Mouse (Mus musculus) heart, postnatal 14 days (tissue): ENCODE data around the gene Acot8. TPM values are rescaled to one million over a fixed set of nuclear protein-coding genes. Genes with fewer than 3 reads are reported as not detected.

Experiments used
- DNase-seq, 2 experiments: peaks; one replicate each; pipeline ENCODE4 v3.0.0; 2021 to 2022
- intact Hi-C: fragments of 180-260 bp; cut with DNase I; formaldehyde crosslinking; loops from one replicate; pipeline ENCODE4 v1.15.1; 2025
- total RNA-seq, 2 experiments: library from RNA; stranded (reverse); gene quantifications; 2 replicates each; pipeline ENCODE4 v1.2.3; 2021

Acot8 gene
- total RNA-seq, 2 experiments from 2014 or later, result 11.2 to 11.3 TPM

DNA sequence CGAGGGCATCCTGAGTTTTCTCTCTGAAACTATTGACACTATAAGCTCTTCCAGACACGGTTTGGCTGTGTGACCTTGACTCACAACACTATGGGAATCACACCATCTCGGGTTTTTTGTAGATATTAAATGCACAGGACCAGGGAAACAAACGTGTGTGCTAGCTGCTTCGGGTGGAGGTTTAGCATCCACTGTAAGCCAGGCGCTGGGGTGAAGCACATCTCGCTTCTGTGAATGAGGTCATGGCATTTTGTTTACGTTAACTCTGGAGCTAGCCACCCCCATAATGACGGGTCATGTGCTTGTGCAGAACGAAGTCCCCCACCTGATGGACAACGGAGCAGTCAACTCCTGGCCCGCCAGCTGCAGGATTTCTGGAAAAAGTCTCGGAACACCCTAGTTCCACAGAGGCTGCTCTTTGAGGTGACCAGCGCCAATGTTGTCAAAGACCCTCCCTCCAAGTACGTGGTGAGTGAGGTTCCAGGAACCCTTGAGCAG, 18.2 kb downstream of the Acot8 start:
- intact Hi-C loops, result loop anchor here (5.0 kb wide), 1 partner anchor 39 kb away; the partner anchor contains the start of genes Dnttip1 and Wfdc3
- no peak for DNase-seq

DNA sequence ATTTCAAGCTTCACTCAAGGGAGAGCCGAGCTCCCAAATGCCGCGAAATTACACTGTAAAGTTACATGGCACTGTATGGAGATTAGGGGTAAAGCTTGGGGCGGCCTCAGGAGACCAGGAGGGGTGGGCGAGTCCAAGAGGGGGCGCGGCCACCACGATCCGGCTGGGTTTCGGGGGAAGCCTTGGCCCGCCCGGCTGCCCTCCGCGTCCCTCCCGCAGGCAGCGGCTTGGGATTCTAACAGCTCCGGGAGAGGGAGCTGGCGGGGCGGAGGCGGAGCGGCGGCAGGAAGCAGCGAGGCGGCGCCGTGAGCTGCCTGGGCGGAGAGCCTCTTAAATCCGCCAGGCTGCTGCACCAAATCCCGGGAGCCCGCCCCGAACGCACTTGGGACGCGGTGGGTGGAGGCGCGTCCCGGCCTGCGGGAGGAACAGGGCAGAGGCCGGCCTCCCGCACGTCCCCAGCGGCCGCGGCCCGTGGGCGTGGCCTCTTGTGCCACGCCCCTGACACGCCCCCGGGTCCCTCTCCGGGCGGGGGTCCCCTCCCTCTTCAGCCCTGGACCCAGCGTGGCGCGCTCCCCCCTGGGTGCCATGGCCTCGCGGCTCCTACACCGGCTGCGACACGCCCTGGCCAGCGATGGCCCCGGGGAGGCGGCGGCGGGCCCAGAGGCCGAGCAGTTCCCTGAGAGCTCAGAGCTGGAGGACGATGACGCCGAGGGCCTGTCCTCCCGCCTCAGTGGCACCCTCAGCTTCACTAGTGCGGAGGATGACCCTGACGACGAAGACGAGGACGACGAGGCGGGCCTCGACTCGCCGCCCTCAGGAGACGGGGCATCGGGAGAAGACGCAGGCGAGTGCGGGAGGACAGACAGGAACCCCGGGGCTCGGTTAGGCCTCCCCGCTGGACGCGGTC, 18.9 kb downstream of the Acot8 start, which contains the start of gene Snx21:
Snx21 (plus strand) TSS at position 343 of the 907 bp plus-strand sequence.
- intact Hi-C loops, result loop anchor here (5.0 kb wide), 1 partner anchor 38 kb away; the partner anchor contains the start of genes Dnttip1 and Wfdc3
- peak; percentile 92 to 94 for DNase-seq

DNA sequence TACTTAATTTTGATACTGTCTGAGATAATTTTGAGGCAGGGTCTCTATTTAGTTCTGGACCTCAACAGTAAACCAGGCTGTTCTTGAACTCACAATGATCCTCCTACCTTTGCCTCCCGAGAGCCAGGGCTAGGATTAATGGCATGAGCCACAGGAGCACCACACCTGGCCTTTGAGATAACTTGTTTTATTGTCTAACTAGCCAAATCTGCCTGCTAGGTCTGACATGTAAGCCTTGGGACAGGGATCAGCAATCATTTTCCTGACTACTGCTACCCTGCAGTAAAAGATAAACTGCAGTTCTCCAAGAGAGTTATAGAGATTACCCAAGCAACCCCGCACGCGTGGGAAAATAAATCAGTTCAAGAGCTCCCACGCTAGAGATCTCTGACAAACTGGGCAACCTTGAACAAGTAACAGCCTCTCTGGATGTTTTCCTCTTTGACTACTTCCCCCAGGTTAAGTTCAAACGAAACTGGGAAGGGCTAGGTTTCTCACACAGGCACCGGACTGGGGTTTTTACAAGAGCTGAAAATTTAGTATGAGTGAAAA, 19.7 kb downstream of the Acot8 start:
- no peak for DNase-seq
- intact Hi-C loops, result loop anchor here (5.0 kb wide), 1 partner anchor 38 kb away; the partner anchor contains the start of genes Dnttip1 and Wfdc3

DNA sequence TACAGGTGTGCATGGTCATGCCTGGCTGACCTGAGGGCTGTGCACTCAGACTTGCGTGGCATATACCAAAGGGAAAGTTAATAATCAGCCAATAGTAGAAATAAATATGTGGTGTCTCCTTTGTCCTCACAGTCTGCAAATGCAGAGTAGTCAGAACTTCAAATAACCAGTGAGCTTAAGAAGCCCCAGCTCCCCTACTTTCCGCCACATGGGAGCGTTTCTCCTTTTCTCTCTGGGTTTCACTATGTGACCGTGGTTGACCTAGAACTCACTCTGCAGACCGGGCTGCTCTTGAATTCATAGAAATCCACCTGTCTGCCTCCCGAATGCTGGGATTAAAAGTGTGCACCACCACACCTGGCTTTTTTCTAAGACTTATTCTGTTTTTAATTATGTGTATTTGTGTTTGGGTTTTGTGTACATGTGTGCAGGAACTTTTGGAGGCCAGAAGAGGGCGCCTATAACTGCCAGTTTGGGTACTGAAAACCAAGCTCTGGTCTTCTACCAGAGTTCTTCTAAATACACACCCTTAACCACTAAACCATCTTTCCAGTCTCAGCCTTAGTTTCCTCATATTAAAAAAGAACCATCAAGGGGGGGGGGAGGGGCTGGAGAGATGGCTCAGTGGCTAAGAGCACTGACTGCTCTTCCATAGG, 20.6 kb downstream of the Acot8 start:
- intact Hi-C loops, result no loop called here
- DNase-seq, result no peak

DNA sequence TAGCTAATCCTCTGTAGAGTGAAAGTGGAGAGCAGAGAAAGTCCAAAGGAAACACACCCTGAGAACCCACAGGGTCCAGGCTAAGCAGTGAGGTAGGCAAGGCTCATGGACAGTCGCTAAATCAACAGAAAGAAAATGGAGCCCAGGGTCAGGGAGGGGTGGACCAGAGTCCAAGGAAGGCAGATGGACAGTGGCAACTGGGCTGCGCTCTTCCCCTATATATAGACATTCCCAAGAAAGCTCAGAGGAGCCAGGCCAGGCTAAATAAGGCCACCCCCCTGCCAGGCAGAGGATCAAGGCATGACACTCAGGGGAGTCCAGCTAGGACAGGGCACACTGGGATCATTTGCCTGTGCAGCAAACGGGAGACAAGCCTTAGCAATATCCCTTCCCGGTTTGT, 22.8 kb downstream of the Acot8 start:
- DNase-seq, result no peak
- intact Hi-C loops, result no loop called here

DNA sequence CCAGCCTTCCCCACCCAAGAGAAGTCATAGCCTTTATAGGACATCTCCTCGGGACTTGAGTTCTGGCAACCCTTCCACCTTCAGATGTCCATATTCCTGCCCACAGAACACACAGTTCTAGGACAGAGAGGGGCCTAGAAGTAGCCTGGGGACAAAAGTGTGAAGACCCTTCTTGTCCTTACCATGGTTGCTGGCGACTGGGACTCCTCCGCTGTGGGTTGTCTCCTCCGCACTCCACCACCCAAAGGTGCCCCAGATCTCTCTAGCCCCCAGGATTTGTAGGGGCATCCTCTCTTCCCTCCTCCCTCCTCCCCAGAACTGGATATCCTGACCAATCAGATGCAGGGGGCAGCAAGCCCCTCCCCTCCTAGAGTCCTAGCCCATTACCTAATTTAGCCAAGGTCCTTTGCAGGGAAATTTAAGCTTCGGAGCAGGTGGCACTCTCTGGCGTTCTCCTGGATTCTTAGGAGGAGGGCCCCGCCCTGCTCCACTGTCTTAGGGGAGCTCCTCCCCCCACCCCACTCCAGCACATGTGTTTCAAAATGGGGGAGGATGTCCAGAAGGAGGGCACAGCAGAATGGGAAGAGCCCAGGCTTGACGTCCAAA, 25.1 kb downstream of the Acot8 start, which contains the start of gene Tnnc2:
Tnnc2 (minus strand) TSS at position 487 of the 606 bp plus-strand sequence.
- intact Hi-C loops, result no loop called here
- no peak for DNase-seq

DNA sequence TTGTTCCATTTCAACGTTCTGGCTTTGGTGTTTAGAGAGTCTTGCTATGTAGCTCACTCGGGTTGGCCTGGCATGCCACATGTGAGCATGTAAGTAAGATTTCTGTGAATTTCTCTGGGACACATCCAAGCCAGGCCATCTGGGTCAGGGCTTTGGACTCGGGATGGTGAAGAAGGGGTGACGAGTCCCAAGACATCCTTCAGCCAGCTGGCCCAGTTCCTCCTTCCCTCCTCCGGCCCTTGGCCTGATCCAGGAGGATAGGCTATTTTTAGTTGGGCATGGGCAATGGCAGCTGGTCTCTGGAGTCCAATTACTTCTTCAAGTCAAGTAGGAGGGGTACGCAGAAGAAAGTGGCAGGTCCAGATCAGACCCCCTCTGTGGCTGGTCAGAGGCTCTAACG, 25.9 kb downstream of the Acot8 start:
- DNase-seq, result no peak
- intact Hi-C loops, result no loop called here

DNA sequence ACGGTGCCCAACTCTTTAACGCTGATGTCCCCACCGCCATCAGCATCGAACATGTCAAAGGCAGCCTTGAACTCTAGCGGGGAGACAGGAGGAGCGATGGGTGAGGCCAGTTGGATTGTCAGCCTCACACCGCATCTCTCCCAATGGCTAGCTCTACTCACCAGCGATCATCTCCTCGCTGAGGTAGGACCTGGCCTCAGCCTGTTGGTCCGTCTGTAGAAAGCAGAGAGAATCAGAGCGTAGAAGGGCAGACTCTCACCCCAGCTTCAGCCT, 26.7 kb downstream of the Acot8 start:
- DNase-seq, result no peak
- intact Hi-C loops, result no loop called here

DNA sequence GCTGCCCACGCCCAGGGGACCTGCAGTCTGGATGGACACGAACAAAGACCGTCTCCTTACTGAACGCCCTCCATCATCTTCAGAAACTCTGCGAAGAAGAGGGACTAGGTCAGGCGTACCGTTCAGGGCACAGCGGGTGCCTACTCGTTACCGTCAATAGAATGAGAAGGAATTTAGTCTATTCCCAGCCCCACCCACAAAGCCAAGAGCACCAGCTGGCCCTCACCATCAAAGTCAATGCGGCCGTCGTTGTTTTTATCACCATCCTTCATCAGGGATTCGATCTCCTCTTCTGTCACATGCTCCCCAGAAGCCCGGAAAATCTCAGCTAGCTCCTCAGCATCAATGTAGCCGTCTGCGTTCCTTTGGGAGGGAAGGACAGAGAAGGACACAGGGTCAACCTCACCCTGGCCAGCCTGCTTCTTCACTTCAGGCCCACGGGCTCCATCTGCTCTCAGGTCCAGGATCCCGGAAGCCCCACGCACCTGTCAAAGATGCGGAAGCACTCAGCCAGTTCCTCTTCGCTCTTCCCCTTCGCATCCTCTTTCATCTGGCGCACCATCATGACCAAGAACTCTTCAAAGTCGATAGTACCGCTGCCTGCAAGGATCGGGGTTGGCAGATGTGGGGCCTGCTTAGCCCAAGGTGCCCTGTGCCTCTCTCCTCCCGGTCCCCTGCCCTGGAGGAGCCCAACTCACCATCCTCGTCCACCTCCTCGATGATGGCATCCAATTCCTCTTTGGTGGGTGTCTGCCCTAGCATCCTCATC, 27.3 kb downstream of the Acot8 start:
- intact Hi-C loops, result no loop called here
- DNase-seq, result no peak

DNA sequence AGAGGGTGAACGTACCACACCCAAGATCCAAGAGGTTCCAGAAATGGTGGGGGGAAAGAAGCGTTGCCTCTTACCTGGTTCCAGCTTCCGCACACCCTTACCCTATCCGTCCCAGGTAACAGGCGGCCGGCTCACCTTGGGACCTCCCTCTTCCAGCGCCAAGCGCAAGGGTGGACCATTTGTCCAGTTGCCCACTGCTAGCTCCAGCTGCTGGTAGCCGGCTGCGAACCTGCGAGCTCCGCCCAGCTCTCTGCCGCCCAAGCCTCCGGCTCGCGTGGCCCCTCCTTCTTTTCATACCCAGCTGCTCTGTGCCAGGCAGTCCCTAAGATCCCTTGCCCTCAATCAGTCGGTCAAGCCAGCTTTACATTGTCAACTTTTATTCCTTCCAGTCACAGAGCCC, 27.9 kb downstream of the Acot8 start:
- no peak for DNase-seq
- intact Hi-C loops, result no loop called here

DNA sequence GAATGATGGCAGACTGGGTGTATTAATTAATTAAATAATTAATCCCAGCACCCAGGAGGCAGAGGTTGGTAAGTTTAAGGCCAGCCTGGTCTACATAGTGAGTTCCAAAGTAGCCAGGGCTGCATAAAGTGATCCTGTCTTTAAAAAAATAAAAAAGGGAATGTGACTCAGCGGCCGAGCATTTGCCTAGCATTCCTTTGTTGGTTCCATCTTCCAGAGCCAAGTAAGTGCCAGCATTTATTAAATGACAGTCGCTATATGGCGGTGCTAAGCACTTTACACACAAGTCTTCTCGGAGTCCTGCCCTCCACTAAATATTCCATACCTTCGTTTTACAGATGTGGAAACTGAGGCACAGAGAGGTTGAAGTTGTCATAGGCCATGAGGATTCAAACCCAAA, 28.6 kb downstream of the Acot8 start:
- no peak for DNase-seq
- intact Hi-C loops, result no loop called here

DNA sequence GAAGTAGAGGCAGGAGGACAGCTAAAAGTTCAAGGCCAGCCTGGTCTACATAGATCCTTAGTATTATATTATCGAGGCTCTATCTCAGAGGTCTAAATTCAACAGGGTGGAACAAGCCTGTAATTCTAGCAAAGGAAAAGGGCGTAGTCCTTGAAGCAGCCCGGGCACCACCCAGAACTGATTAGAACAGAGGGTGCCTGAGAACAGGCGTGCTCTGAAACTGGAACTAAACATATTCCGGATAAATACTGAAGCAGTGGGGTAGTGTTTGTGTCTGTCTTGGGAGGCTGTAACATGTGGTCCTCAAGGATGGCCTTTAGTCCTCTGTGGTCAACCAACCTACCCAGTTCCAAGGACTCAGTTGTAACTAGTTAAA, 30.7 kb downstream of the Acot8 start:
- intact Hi-C loops, result no loop called here

DNA sequence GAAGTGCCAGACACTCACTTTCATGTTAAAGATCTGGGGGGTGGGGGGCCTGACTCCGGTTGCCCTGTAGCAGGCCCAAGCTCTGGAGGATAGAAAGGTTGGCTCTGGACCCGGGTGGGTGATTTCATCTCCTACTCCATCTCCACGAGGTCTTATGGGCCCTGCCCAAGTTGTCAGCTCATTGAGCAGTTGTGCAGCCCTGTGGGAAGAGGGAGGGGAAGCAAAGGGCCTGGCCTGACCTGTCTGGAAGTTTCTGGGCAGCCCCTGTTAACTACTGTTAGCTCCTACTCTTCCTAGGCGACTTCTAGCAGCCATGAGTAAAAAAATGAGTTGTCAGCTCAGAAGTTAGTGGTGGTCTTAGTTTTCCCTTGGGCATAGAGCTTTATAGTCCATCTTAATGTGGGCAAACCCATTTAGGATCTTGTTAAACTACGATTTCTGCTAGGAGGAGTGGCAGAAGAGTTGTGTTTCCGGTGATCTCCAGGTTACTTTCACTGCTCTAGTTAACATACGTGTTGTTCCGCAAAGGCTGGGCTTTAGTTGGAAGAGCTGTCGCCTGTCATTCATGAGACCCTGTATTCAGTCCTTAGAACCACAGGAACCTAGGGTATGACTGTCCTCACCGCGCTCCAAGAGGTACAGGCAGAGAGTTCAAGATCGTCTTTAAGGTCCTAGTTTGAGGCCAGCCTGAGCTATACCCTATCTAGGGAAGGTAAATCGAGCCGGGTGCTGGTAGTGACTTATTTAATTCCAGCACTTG, 31.3 kb downstream of the Acot8 start:
- intact Hi-C loops, result no loop called here

More for the DNA sequence above, 30.7 kb downstream of the Acot8 start:
- DNase-seq, result no peak

DNA sequence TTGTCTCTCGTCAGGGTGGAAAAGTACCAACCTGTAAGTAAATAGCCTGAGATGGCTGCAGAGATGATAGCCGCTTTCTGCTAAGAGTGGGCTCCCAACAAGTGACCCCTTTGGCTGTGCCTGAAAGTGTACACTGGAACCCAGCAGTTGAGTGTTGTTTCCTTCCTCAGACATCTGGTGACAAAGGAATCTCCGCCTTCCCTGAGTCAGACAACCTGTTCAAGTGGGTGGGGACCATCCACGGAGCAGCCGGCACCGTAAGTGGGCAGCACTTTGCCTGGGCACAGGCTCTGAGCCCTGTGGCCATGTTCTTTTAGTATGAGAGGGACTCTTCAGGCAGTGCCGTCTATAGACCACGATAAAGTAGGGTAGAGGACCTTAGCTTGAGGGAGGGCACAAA, 33.6 kb downstream of the Acot8 start:
- no peak for DNase-seq
- intact Hi-C loops, result no loop called here

More for the DNA sequence above, 31.3 kb downstream of the Acot8 start:
- no peak for DNase-seq

DNA sequence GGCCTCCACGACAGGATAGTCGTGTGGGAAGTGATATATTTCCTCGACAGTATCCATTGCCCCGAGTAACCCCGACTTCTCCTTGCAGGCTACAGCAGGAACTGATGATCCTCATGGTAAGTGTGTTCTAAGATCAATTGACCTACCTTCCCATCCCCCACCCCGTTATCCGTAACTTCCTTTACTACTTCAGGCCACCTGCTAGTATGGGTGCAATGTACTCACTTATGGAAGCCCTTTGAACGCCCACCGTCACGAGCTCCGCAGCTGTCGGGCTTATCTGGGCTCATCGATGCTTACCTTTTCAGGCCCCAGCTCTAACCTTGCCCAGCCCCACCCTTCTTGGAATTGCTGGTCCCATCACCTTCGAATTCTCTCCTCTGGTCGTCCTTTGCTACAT, 34.4 kb downstream of the Acot8 start:
- intact Hi-C loops, result no loop called here
- DNase-seq, result no peak

DNA sequence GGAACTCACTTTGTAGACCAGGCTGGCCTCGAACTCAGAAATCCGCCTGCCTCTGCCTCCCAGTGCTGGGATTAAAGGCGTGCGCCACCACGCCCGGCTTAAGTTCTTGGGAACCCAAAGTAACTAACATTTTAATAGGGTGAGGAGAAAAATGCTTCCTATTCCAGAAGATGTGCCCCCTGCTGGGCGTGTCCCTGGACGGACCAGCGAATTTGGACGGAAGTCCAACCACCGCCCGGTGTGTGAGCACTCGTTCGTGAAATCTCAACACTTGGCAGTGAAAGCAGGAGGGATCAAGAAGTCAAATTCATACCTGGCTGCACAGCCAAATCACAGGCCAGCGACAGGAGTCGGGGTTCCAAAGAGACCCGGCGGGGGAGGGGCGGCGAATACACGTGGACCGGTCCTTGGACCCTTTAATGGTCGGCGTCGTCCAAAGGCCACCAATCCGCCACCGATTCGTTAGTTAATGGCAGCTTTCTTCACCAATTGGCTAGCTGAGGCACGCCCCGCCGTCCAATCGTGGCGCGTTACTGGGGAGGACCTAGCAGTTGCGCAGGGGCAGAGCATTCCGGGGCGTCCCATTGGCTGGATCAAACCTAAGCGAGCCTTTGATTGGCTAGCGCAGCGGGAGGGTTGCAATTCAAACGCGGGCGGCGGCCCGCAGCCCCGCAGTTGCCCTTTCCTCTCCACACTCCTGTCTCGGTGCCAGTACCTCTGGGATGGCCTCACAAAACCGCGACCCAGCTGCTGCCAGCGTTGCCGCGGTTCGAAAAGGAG, 35.2 kb downstream of the Acot8 start, which contains the start of gene Ube2c:
Ube2c (plus strand) TSS at position 641 of the 780 bp plus-strand sequence.
- peak; percentile 95 to 98 for DNase-seq
- intact Hi-C loops, result no loop called here

DNA sequence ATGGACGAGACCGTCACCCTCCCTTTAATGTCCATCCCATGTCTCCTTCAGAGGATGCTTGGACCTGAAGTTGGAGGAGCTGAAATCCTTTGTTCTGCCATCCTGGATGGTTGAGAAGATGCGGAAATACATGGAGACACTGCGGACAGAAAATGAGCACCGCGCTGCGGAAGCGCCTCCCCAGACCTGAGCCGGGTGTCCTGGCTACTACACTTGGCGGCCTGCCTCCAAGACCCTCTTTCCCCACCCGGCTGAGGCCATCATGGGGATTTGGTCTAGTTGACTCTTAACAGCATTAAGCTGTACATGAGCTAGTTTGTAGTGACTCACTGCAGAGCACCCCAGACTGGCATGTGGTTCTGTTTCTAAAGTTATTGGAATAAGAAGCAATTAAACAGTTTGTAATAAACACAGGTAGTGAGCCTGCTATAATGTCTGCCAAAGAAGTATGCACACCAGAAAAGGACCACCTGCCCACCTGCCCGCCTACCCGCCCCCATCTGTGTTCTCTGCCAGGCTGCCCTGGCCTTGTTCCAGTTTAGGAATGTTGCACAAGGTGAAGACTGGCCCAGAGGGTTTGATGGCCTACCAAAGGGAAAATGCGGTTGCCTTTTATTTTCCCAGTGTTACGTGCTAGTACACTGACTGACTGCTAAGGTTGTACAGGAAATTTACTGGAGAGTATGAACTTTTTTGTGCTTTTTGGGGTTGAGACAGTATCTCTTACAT, 36.7 kb downstream of the Acot8 start:
- intact Hi-C loops, result no loop called here
- peak in 1 of 2 experiments; percentile 26 for DNase-seq

DNA sequence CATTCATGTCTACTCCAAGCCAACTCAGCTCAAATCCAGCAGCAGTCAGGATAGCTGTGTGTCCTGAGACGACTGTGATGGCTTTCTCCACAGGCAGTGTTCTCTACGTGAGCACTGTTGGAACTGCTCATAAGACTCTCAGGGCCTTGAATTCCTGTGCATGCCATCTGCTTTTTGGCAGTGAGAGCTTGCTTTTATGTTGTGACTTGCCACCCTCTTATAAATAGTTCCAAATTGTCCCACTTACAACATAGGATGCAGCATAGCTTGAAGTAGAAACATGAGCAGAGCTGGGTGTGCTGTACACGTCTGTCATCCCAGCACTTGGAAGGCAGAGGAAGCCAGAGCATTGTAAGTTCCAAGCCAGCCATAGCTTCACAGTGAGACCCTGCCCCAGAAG, 38.8 kb downstream of the Acot8 start:
- intact Hi-C loops, result no loop called here
- DNase-seq, result no peak
